Mouse (Mus musculus): ENCODE measurements around the gene Dbn1. TPM values are rescaled to one million over a fixed set of nuclear protein-coding genes. Genes with fewer than 3 reads are reported as not detected.
A peak's percentile ranks its signal among the peaks of the same experiment; 100 is the strongest.

The Dbn1 gene
- polyA plus RNA-seq, 1 experiment from 2014 or later: 64.9 TPM

- 0 out of 2 replicates have a peak, but pooled peaks cover under 1% of the 10 kb centered on the region for H3K4me1 ChIP-seq (replicated peaks; ENCODE audit: control insufficient read depth, insufficient read depth, low read length)
- H3K9me3 ChIP-seq (ENCODE audit: control insufficient read depth, low read length): no peaks in the 10 kb centered on the region
- no peak overlapping the region for H3K27ac ChIP-seq (ENCODE audit: low read depth, low read length)
- no peak for ATAC-seq (replicated peaks; ENCODE audit: low FRiP score)
- peaks cover 13% of the 10 kb centered on the region; the same call in 1 of the 2 replicates for H3K36me3 ChIP-seq (ENCODE audit: control insufficient read depth, insufficient read depth, low read length)
- H3K4me2 ChIP-seq: no peak overlapping the region
- peaks cover 15% of the 10 kb centered on the region for H3K27me3 ChIP-seq (replicated peaks; ENCODE audit: control insufficient read depth, insufficient read depth, low read length)
- WGBS: 44% methylated on average over 5 of the region's 5 CpGs
- no peak for DNase-seq (ENCODE audit: low spot score)
- H3K9ac ChIP-seq (ENCODE audit: low read depth, low read length): no peak overlapping the region
- no peak overlapping the region for H3K4me3 ChIP-seq (ENCODE audit: low read depth, low read length)
These were observed 9.9 kb downstream of the Dbn1 start for GRCm38 (mm10) chr13:55478036-55478435.

GRCm38 (mm10) chr13:55477492-55477891 lies 10.4 kb downstream of the Dbn1 start:
- Histone ChIP-seq H3K4me3 (ENCODE audit: low read depth, low read length) (no peak overlapping the region), H3K36me3 (ENCODE audit: control insufficient read depth, insufficient read depth, low read length) (peaks cover 13% of the 10 kb centered on the region; the same call in 1 of the 2 replicates), H3K27ac (ENCODE audit: low read depth, low read length) (no peak overlapping the region), H3K27me3 (replicated peaks; ENCODE audit: control insufficient read depth, insufficient read depth, low read length) (peaks cover 20% of the 10 kb centered on the region), H3K4me2 (no peak overlapping the region), H3K4me1 (replicated peaks; ENCODE audit: control insufficient read depth, insufficient read depth, low read length) (peaks cover 4% of the 10 kb centered on the region; the same call in 1 of the 2 replicates), H3K9me3 (ENCODE audit: control insufficient read depth, low read length) (no peaks in the 10 kb centered on the region), H3K9ac (ENCODE audit: low read depth, low read length) (no peak overlapping the region)
- ATAC-seq (replicated peaks; ENCODE audit: low FRiP score): no peak
- 61% methylated on average over 16 of the region's 16 CpGs for WGBS
- DNase-seq (ENCODE audit: low spot score): no peak

GRCm38 (mm10) chr13:55476256-55476655 lies 11.7 kb downstream of the Dbn1 start:
- peaks cover 13% of the 10 kb centered on the region; the same call in 1 of the 2 replicates for H3K36me3 ChIP-seq (ENCODE audit: control insufficient read depth, insufficient read depth, low read length)
- H3K27ac ChIP-seq (ENCODE audit: low read depth, low read length): no peak overlapping the region
- DNase-seq (ENCODE audit: low spot score) (no peak), ATAC-seq (replicated peaks; ENCODE audit: low FRiP score) (no peak)
- no peak overlapping the region for H3K4me3 ChIP-seq (ENCODE audit: low read depth, low read length)
- WGBS: 89% methylated on average over 8 of the region's 8 CpGs
- no peak overlapping the region for H3K9ac ChIP-seq (ENCODE audit: low read depth, low read length)
- peaks cover 13% of the 10 kb centered on the region for H3K4me1 ChIP-seq (replicated peaks; ENCODE audit: control insufficient read depth, insufficient read depth, low read length)
- H3K4me2 ChIP-seq: no peak overlapping the region
- H3K27me3 ChIP-seq (replicated peaks; ENCODE audit: control insufficient read depth, insufficient read depth, low read length): peaks cover 32% of the 10 kb centered on the region
- no peaks in the 10 kb centered on the region for H3K9me3 ChIP-seq (ENCODE audit: control insufficient read depth, low read length)

- 80% methylated on average over 5 of the region's 5 CpGs for WGBS
- Histone ChIP-seq H3K9me3 (ENCODE audit: control insufficient read depth, low read length) (no peaks in the 10 kb centered on the region), H3K4me3 (ENCODE audit: low read depth, low read length) (no peak overlapping the region), H3K4me2 (no peak overlapping the region), H3K27me3 (replicated peaks; ENCODE audit: control insufficient read depth, insufficient read depth, low read length) (peaks cover 37% of the 10 kb centered on the region), H3K36me3 (ENCODE audit: control insufficient read depth, insufficient read depth, low read length) (peaks cover 12% of the 10 kb centered on the region; the same call in 1 of the 2 replicates), H3K27ac (ENCODE audit: low read depth, low read length) (no peak overlapping the region), H3K4me1 (replicated peaks; ENCODE audit: control insufficient read depth, insufficient read depth, low read length) (peaks cover 17% of the 10 kb centered on the region), H3K9ac (ENCODE audit: low read depth, low read length) (no peak overlapping the region)
- ATAC-seq (replicated peaks; ENCODE audit: low FRiP score): no peak
- DNase-seq (ENCODE audit: low spot score): no peak
These were observed 12.2 kb downstream of the Dbn1 start for GRCm38 (mm10) chr13:55475750-55476149.

GRCm38 (mm10) chr13:55474621-55475069 lies 13.3 kb downstream of the Dbn1 start:
- Histone ChIP-seq H3K9me3 (ENCODE audit: control insufficient read depth, low read length) (no peaks in the 10 kb centered on the region), H3K9ac (ENCODE audit: low read depth, low read length) (no peak overlapping the region), H3K27ac (ENCODE audit: low read depth, low read length) (no peak overlapping the region), H3K4me2 (no peak overlapping the region), H3K36me3 (ENCODE audit: control insufficient read depth, insufficient read depth, low read length) (peaks cover 8% of the 10 kb centered on the region; the same call in 1 of the 2 replicates), H3K27me3 (replicated peaks; ENCODE audit: control insufficient read depth, insufficient read depth, low read length) (peaks cover 48% of the 10 kb centered on the region), H3K4me3 (ENCODE audit: low read depth, low read length) (no peak overlapping the region), H3K4me1 (replicated peaks; ENCODE audit: control insufficient read depth, insufficient read depth, low read length) (peaks cover 17% of the 10 kb centered on the region)
- DNase-seq (ENCODE audit: low spot score) (no peak), ATAC-seq (replicated peaks; ENCODE audit: low FRiP score) (no peak)
- WGBS: 49% methylated on average over 5 of the region's 5 CpGs

GRCm38 (mm10) chr13:55473961-55474360 lies 13.9 kb downstream of the Dbn1 start:
- H3K27me3 ChIP-seq (replicated peaks; ENCODE audit: control insufficient read depth, insufficient read depth, low read length): peaks cover 55% of the 10 kb centered on the region
- DNase-seq (ENCODE audit: low spot score): no peak
- 73% methylated on average over 11 of the region's 11 CpGs for WGBS
- no peak overlapping the region for H3K27ac ChIP-seq (ENCODE audit: low read depth, low read length)
- H3K4me2 ChIP-seq: no peak overlapping the region
- peaks cover 8% of the 10 kb centered on the region; the same call in 1 of the 2 replicates for H3K36me3 ChIP-seq (ENCODE audit: control insufficient read depth, insufficient read depth, low read length)
- peaks cover 17% of the 10 kb centered on the region for H3K4me1 ChIP-seq (replicated peaks; ENCODE audit: control insufficient read depth, insufficient read depth, low read length)
- no peaks in the 10 kb centered on the region for H3K9me3 ChIP-seq (ENCODE audit: control insufficient read depth, low read length)
- no peak for ATAC-seq (replicated peaks; ENCODE audit: low FRiP score)
- H3K4me3 ChIP-seq (ENCODE audit: low read depth, low read length): no peak overlapping the region
- no peak overlapping the region for H3K9ac ChIP-seq (ENCODE audit: low read depth, low read length)

- peaks cover 8% of the 10 kb centered on the region; the same call in 1 of the 2 replicates for H3K36me3 ChIP-seq (ENCODE audit: control insufficient read depth, insufficient read depth, low read length)
- DNase-seq (ENCODE audit: low spot score): no peak
- H3K4me2 ChIP-seq: peak overlapping the region; percentile 100
- peak overlapping the region; percentile 62; the same call in 1 of the 2 replicates for H3K9ac ChIP-seq (ENCODE audit: low read depth, low read length)
- H3K9me3 ChIP-seq (ENCODE audit: control insufficient read depth, low read length): no peaks in the 10 kb centered on the region
- peaks cover 56% of the 10 kb centered on the region for H3K27me3 ChIP-seq (replicated peaks; ENCODE audit: control insufficient read depth, insufficient read depth, low read length)
- H3K4me1 ChIP-seq (replicated peaks; ENCODE audit: control insufficient read depth, insufficient read depth, low read length): peaks cover 17% of the 10 kb centered on the region
- 23% methylated on average over 18 of the region's 18 CpGs for WGBS
- no peak for ATAC-seq (replicated peaks; ENCODE audit: low FRiP score)
- no peak overlapping the region for H3K27ac ChIP-seq (ENCODE audit: low read depth, low read length)
- peak overlapping the region; percentile 67 for H3K4me3 ChIP-seq (ENCODE audit: low read depth, low read length)
These were observed 14.7 kb downstream of the Dbn1 start for GRCm38 (mm10) chr13:55473076-55473831.

GRCm38 (mm10) chr13:55472132-55473022 lies 15.5 kb downstream of the Dbn1 start:
- ATAC-seq (replicated peaks; ENCODE audit: low FRiP score) (peak; percentile 32; the same call in 1 of the 2 replicates), DNase-seq (ENCODE audit: low spot score) (peak; percentile 75)
- H3K4me2 ChIP-seq: peak overlapping the region; percentile 100
- H3K4me3 ChIP-seq (ENCODE audit: low read depth, low read length): peak overlapping the region; percentile 67
- peaks cover 61% of the 10 kb centered on the region for H3K27me3 ChIP-seq (replicated peaks; ENCODE audit: control insufficient read depth, insufficient read depth, low read length)
- H3K27ac ChIP-seq (ENCODE audit: low read depth, low read length): peak overlapping the region; percentile 2; the same call in 1 of the 2 replicates
- peaks cover 17% of the 10 kb centered on the region for H3K4me1 ChIP-seq (replicated peaks; ENCODE audit: control insufficient read depth, insufficient read depth, low read length)
- peaks cover 8% of the 10 kb centered on the region; the same call in 1 of the 2 replicates for H3K36me3 ChIP-seq (ENCODE audit: control insufficient read depth, insufficient read depth, low read length)
- H3K9me3 ChIP-seq (ENCODE audit: control insufficient read depth, low read length): no peaks in the 10 kb centered on the region
- H3K9ac ChIP-seq (ENCODE audit: low read depth, low read length): peak overlapping the region; percentile 62
- under 1% methylated on average over 100 of the region's 103 CpGs for WGBS
